Mouse (Mus musculus) frontal cortex, adult 2 months (tissue): ENCODE data around the gene Fgfr2. TPM values are rescaled to one million over a fixed set of nuclear protein-coding genes. Genes with fewer than 3 reads are reported as not detected.

Source experiments
- DNase-seq, 2 experiments: peaks; one replicate each; pipeline ENCODE4 v3.0.0; 2022; ENCODE audit warnings: low spot score in 1 of 2; ENCODE audit errors: extremely low spot score in 1 of 2
- polyA plus RNA-seq: library from polyadenylated mRNA; depleted of rRNA; stranded (reverse); fragments of >200 nt; gene quantifications from 2 replicates; pipeline ENCODE4 v1.2.3, GENCODE M21; 2012

Fgfr2 gene
- polyA plus RNA-seq, 1 experiment: 69.6 TPM

DNA sequence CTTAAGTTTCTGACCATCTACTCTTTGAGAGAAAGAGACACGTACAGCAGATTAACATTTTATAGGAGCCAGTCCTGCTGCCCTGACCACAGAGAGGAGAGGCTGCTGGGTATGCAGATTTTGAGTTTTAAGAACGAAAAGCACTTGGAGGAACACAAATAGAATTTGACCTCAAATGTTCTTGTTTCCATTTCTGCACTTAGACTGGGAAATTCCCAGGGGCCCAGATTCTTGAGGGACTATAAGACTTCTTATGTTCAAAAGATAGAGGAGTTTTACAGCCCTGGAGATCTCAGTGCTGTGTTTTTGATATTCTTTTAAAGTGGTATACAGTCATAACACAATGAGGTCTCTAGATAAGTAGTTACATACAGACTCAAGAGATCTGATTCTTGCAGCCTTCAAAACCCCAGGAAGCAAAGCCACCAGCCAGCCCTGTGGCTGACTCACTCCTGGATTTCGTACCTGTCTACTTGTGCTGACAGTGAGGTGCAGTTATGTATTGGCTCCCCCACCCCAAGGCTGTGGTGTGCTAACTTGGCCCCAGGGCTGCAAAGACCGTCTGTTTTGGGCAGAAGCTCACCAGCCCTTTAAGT lies 358.2 kb downstream of the Fgfr2 start:
- no peak for DNase-seq

GRCm38 (mm10) chr7:132764314-132764713 lies 358.8 kb downstream of the Fgfr2 start:
- DNase-seq: no peak

DNA sequence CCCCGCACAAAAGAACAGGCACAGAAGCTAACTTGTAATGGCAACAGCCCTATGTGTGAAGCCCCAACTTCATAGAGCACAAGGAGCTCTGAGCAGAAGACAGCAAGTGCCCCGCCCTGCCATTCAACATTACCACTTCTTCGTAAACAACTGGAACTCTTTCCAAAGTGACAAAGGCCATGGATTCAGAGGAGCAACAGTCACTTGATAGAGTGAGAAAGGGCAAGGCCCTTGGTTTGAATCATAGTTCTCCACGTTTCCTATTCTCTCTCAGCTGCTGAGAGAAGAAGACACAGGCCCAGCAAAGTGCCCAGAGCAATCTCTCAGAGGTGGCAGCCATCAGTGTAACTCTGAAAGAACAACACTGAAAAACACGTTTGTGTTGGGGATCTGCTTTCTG lies 359.2 kb downstream of the Fgfr2 start:
- DNase-seq: no peak

DNA sequence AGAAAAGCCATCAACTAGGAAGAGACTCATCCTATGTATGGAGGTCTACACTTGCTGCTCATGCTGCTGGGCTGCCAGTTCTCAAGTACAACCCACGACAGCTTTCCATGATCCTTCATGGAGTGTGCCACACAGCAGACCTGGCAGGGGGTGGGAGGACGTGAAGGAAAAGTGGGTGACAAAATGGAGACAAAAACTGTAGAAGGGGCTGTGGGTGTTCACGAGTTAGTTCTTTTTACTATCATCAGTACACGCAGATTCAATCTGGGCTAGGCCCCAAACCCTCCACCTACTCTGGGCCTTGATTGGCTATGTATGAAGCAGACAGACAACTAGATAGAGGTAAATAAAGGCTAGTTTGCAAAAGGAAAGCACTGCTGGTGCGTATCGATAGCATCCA lies 359.8 kb downstream of the Fgfr2 start:
- DNase-seq: peak; percentile 64 to 81

- no peak for DNase-seq
These were observed 361.7 kb downstream of the Fgfr2 start for GRCm38 (mm10) chr7:132761409-132761808.

DNA sequence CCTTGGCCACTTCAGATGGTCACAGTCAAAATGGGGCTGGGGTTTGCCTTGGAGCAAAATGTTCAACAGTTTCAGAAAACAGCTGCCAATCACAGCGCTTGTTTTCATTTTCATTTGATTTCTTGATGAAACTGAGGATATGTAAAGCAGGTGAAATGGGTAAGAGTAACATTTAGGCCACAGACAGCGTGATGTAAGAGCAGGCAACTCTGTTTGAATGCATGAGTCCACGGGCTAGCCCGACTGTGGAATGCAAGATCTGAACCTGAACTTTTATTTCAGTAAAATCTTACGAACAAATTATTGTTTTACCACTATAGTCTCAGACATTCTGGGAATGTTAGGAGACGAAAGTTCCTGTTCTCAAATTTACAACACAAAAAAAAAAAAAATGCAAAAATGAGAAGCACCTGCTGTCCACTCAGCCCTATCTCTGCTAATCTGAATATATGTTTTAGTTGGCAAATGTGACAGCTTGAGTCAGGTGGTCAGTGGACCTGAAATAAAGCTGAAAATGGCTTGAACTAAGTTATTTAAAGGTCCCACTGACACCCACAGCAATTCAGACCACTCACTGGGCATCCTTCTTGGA lies 362.5 kb downstream of the Fgfr2 start:
- DNase-seq: no peak

DNA sequence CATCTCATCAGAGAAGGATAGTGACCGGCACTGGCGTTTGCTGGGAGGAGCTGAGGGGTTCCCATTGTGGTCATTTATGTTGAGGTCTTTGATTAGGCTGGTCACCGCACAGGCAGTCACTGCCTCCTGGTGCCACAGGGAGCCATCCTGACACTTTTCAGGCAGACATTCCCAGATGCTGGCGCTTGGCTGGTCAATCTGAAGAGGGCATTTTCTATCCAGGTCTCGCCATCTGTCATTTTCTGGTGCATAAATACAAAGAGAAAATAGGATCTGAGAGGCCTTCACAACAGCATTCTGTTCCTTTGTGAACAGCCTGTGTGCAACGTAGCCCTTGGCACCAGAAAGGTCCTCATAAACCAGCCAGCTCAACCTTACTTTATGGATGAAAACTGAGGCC lies 363.2 kb downstream of the Fgfr2 start:
- DNase-seq: no peak

- no peak for DNase-seq
These were observed 363.7 kb downstream of the Fgfr2 start for GRCm38 (mm10) chr7:132759405-132759891.

DNA sequence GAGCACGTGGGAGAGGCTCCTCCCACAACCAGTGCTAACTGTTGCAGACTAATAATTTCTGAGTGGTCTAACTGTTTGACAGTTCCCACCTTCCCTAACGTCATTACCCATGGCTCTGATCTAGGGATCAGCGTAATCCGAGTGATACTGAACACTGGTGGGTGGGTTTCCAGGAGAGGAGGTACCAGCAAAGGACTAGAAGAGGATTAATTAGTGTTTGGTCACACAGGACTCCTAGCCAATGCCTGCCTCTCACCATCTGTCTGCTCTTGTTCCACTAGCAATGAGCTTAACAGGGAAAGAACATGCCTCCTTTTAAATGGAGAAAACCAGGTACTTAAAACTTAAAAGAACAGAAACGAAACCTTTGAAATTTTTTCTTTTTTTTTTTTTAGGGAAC lies 364.3 kb downstream of the Fgfr2 start:
- no peak for DNase-seq

GRCm38 (mm10) chr7:132756325-132756724 lies 366.8 kb downstream of the Fgfr2 start:
- no peak for DNase-seq

DNA sequence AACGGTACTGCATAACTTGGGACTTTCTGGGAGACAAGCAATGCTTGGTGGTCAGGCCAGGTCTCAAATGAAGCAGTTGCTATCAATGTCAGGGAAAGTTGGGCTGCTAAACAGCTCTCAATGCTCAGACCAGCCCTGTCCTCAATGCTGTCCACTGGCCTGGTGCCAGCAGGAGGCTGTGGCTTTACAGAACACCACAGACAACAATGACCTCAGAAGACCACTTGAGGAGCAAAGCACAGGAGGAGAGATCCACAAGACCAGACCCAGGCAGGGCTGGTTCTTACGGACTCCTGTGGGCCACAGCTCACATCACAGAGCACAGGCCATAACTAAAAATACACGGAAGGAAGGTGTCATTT lies 368.8 kb downstream of the Fgfr2 start:
- DNase-seq: no peak

GRCm38 (mm10) chr7:132753518-132754388 lies 369.4 kb downstream of the Fgfr2 start:
- no peak for DNase-seq

DNA sequence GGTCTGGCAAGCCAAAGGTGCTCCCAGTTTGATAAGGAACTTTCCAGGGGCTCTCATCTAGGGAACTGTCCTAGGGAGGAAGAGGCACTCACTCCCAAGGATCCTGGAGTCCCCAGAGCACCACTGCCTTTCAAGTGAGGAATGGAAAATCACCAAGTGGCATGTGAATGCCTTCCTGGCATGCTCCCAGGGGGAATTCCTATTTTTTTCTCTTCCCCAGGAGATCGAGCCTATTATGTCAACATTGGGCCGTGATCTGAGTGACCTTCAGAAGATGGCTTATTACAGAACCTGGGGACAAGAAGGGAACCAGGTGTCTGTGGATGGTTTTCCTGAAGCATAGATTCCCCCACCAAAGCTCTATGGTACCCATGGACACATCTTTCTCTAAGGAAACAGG lies 371.4 kb downstream of the Fgfr2 start:
- DNase-seq: no peak

DNA sequence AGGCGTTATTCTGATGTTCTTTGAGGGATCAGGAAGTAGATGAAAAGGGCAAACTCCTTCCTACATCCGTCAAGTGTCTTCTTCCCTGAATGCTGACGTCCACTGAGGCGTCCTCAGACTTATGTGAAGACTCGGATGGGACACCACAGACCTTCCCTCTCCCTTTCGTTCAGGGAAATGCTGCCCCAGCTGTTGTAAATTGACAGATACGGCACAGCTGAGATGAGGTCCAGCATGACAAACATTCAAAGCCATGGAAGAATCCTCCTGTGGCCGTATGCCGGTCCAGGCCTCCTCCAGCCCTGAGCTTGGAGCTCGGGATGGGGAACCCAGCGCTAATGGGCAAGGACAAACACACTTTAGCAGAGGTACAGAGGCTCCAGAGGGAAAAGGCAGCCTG lies 373.6 kb downstream of the Fgfr2 start:
- DNase-seq: no peak

DNA sequence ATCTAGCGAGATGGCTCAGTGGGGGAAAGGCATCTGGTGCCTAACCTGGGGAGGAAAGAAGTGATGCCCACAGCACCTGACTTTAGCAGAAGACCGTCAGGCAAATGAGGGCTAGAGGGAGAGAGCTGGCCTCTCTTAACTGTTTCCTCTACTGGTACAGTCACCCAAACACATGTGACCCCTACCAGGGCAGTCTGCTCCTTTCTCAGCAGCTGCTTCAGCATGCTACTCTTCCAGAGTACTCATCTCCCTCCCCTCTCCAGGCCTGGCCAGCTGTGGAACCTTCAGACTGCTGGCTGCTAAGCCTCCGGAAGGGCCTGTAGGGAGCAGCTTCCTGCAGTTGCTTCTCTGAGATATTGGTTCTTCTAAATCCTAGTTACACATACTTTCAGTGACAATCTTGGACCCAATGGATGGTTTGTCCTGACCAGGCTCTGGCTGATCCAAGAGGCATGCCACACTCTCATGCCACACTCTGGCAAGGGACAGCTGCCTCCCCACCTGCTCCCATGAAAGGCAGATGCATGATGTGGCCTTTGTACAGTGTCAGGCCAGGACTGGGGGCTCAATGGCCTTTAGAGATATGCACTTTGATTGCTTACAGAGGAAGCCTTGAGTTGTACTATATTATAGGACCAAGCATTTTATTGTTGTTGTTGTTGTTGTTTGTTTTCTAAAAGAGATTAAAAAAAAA lies 374.9 kb downstream of the Fgfr2 start:
- DNase-seq: no peak

- no peak for DNase-seq
These were observed 376.1 kb downstream of the Fgfr2 start for GRCm38 (mm10) chr7:132747096-132747495.

GRCm38 (mm10) chr7:132742912-132743311 lies 380.2 kb downstream of the Fgfr2 start:
- DNase-seq: peak in 1 of 2 experiments; percentile 56

GRCm38 (mm10) chr7:132739829-132740228 lies 383.3 kb downstream of the Fgfr2 start:
- DNase-seq: no peak

DNA sequence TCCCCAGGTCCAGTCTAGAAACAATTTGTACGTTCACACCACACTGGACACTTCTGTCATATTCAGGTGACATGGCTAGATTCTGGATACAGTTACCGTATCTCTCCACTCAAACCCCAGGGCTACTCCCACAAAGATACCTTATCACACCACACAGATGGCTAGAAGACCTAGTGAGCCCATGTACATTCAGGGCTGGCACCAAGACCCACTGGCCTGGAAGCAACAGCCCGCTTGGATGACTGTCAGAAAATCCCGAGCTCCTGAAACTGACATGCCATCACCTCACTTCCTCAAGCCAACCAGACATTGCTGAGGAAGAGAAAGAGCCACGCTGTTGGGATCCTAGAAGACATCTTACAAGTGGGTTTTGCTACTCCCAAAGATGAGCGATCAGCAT lies 384.3 kb downstream of the Fgfr2 start:
- no peak for DNase-seq

DNA sequence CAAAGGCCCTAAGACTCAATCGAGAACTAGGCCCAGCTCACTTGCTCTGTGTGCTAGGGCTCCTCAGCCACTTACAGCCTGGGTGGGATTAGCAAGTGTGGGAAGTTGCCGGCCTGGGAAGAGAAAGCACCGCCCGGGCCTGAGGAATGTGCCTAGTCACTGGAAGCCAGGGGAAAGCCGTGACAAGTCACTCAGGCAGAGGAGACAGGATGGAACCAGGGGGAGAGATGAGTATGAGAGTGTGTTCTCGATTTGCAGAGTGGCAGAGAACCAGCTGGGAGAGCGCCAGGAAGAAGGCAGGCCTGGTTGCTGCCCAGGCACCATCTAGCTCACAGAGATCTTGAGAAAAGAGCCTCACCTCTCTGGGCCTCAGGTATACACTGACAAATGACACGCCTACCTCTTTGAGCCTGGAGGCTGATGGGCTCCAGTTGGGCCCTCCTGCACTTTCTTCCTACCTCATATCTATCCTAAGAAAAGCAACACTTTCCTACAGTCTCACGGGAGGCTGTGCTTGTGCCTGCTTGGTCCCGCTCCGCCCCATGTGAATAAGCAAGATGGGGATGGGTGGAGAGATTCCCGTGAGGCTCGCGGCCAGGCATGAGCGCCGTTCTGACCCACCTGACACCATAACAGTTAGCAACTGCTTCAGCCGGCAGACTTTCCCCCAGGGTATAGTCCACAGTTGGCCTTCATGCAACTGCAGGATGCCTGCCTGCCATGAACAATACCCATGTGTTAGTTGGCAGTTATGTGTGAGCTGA lies 386.9 kb downstream of the Fgfr2 start:
- peak in 1 of 2 experiments; percentile 77 for DNase-seq
